ENCODE assay signal across 27 mouse cellular contexts in the genomic region with DNA sequence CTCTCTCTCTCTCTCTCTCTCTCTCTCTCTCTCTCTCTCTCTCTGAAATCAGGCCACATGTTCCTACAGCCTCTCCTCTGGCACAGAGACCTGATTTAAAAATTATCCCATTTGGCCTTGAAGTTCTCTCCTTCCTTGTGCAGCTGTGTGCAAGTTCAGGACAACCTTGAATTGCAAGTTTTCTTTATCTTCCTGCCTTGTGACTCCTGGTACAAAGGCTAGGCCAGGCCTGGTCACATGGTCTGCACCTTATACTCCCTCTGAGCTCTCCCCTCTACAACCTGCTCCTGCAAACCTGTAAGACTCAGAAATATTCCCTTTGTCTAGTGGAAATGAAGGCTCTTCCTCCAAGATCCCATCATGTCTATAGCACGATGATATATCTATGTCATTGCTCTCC. TPM values are rescaled to one million over a fixed set of nuclear protein-coding genes. Genes with fewer than 3 reads are reported as not detected.
DNase-seq lines count a peak whose midpoint lies in the region; ATAC-seq and TF ChIP-seq lines count a peak whose summit lies in the region.
"Had no signal": no experiment of that assay in that cellular context is flagged by ENCODE, and none has a peak within 500 bp of the region (broad histone marks: within the 10 kb centered on the region; RNA-seq: fewer than 3 reads in every experiment).

No protein-coding gene starts in this region.

- H3K4me3 ChIP-seq in intestine, embryonic 16.5 days (ENCODE audit: low read length), result no peak overlapping the region
- no peak overlapping the region for H3K4me3 ChIP-seq in stomach, postnatal 0 days (ENCODE audit: low read depth, low read length)
- H3K4me3 ChIP-seq: embryonic facial prominence, embryonic 10.5 days; embryonic facial prominence, embryonic 13.5 days; erythroblast, embryonic 14.5 days; forebrain, embryonic 12.5 days; forebrain, embryonic 15.5 days; hindbrain, embryonic 12.5 days; hindbrain, embryonic 15.5 days had no signal

- H3K4me2 ChIP-seq in intestine, embryonic 16.5 days (ENCODE audit: low read depth, low read length), result no peak overlapping the region
- no peak overlapping the region for H3K4me2 ChIP-seq in stomach, postnatal 0 days (replicated peaks; ENCODE audit: low read depth)
- H3K4me2 ChIP-seq: embryonic facial prominence, embryonic 13.5 days; forebrain, embryonic 12.5 days; forebrain, embryonic 15.5 days; heart, embryonic 11.5 days; hindbrain, embryonic 12.5 days; hindbrain, embryonic 15.5 days had no signal

- H3K27me3 ChIP-seq in intestine, embryonic 16.5 days (replicated peaks; ENCODE audit: control insufficient read depth, insufficient read depth, low read length), result no peaks in the 10 kb centered on the region
- no peaks in the 10 kb centered on the region for H3K27me3 ChIP-seq in stomach, postnatal 0 days (ENCODE audit: control insufficient read depth, insufficient read depth, low read length)
- H3K27me3 ChIP-seq: CH12.LX; embryonic facial prominence, embryonic 13.5 days; forebrain, embryonic 12.5 days; forebrain, embryonic 15.5 days; hindbrain, embryonic 15.5 days had no signal

- no peaks in the 10 kb centered on the region for H3K9me3 ChIP-seq in intestine, embryonic 16.5 days (ENCODE audit: control insufficient read depth, low read length)
- H3K9me3 ChIP-seq in stomach, postnatal 0 days (ENCODE audit: control insufficient read depth, low read length), result no peaks in the 10 kb centered on the region
- H3K9me3 ChIP-seq: embryonic facial prominence, embryonic 10.5 days; embryonic facial prominence, embryonic 13.5 days; forebrain, embryonic 12.5 days; forebrain, embryonic 15.5 days; G1E; hindbrain, embryonic 12.5 days; hindbrain, embryonic 15.5 days had no signal

- no peaks in the 10 kb centered on the region for H3K36me3 ChIP-seq in intestine, embryonic 16.5 days (ENCODE audit: control insufficient read depth, insufficient read depth, low read length)
- no peaks in the 10 kb centered on the region for H3K36me3 ChIP-seq in stomach, postnatal 0 days (ENCODE audit: control insufficient read depth, insufficient read depth, low read length)
- H3K36me3 ChIP-seq: embryonic facial prominence, embryonic 10.5 days; embryonic facial prominence, embryonic 13.5 days; forebrain, embryonic 12.5 days; forebrain, embryonic 15.5 days; G1E; hindbrain, embryonic 12.5 days; hindbrain, embryonic 15.5 days had no signal

- peak; percentile 79 for ATAC-seq in intestine, embryonic 16.5 days
- peak; percentile 80 for ATAC-seq in stomach, postnatal 0 days (ENCODE audit: low FRiP score, low TSS enrichment)
- ATAC-seq: forebrain, embryonic 15.5 days; Patski had no signal

- intact Hi-C loops in gastrocnemius, postnatal 36 days (cut with DNase I), result no loop called here

- no peak overlapping the region; the same call in 1 of the 2 replicates for H3K27ac ChIP-seq in intestine, embryonic 16.5 days (ENCODE audit: low read length)
- H3K27ac ChIP-seq in stomach, postnatal 0 days (replicated peaks), result no peak overlapping the region
- H3K27ac ChIP-seq: embryonic facial prominence, embryonic 10.5 days; embryonic facial prominence, embryonic 13.5 days; forebrain, embryonic 12.5 days; forebrain, embryonic 15.5 days; hindbrain, embryonic 12.5 days; hindbrain, embryonic 15.5 days had no signal

- DNase-seq in ovary, adult 18-20 months (ENCODE audit: low spot score), result peak; percentile 54
- DNase-seq in ovary, postnatal 10 days (ENCODE audit: low spot score), result no peak
- peak; percentile 30 for DNase-seq in stomach, postnatal 0 days (ENCODE audit: low spot score)
- DNase-seq in frontal cortex, postnatal 36 days (ENCODE audit: low spot score in 2 of 2), result no peak
- no peak for DNase-seq in gastrocnemius, postnatal 36 days
- DNase-seq: adrenal gland, adult 2 months; adrenal gland, postnatal 14 days; B cell, adult 2 months; cerebellum, adult 11 months; cerebellum, adult 8-10 months; cerebellum, postnatal 10 days; cerebellum, postnatal 36 days; embryo, embryonic 11 days; gastrocnemius, postnatal 10 days; heart, adult 11 months had no signal

- H3K9ac ChIP-seq in intestine, embryonic 16.5 days (ENCODE audit: low read depth, low read length), result no peak overlapping the region
- no peak overlapping the region for H3K9ac ChIP-seq in stomach, postnatal 0 days (ENCODE audit: low read length)
- H3K9ac ChIP-seq: embryonic facial prominence, embryonic 13.5 days; forebrain, embryonic 12.5 days; forebrain, embryonic 15.5 days; hindbrain, embryonic 12.5 days; hindbrain, embryonic 15.5 days had no signal

- no peak for TF ChIP-seq EP300 in stomach, postnatal 0 days (optimal IDR thresholded peaks at IDR 0.05)

- 91% methylated on average over 1 of the region's 1 CpGs for WGBS in intestine, embryonic 16.5 days
- WGBS in stomach, postnatal 0 days, result 88% methylated on average over 1 of the region's 1 CpGs

- no peaks in the 10 kb centered on the region for H3K4me1 ChIP-seq in intestine, embryonic 16.5 days (ENCODE audit: control insufficient read depth, insufficient read depth, low read length)
- H3K4me1 ChIP-seq in stomach, postnatal 0 days (replicated peaks; ENCODE audit: control insufficient read depth, insufficient read depth), result no peaks in the 10 kb centered on the region
- H3K4me1 ChIP-seq: embryonic facial prominence, embryonic 10.5 days; embryonic facial prominence, embryonic 13.5 days; forebrain, embryonic 12.5 days; forebrain, embryonic 15.5 days; hindbrain, embryonic 12.5 days; hindbrain, embryonic 15.5 days had no signal

- no peak for TF ChIP-seq CTCF in stomach, postnatal 0 days (IDR thresholded peaks at IDR 0.05; ENCODE audit: low read depth)

RNA-seq across cellular contexts. Expression of a gene that starts 4.5 kb away (rescaled TPM):
- polyA plus RNA-seq in intestine, embryonic 16.5 days (2015; fragmentation: Nextera tagmentation; extraction: Ambion mirVana), result 165 and 176 TPM in 2 replicates
- 112 and 113 TPM in 2 replicates for polyA plus RNA-seq in stomach, postnatal 0 days (2015; fragmentation: Nextera tagmentation; extraction: Ambion mirVana)
- total RNA-seq in gastrocnemius, postnatal 36 days (2021), result 10 to 100 TPM in 1 of 2 experiments, 1 to 10 TPM in 1; 9.5 to 14.2 TPM

RNA-seq across cellular contexts. Expression of a gene that starts 8.8 kb away (rescaled TPM):
- polyA plus RNA-seq in intestine, embryonic 16.5 days (2015; fragmentation: Nextera tagmentation; extraction: Ambion mirVana), result 164 and 170 TPM in 2 replicates
- polyA plus RNA-seq in stomach, postnatal 0 days (2015; fragmentation: Nextera tagmentation; extraction: Ambion mirVana), result 187 and 189 TPM in 2 replicates
- total RNA-seq in gastrocnemius, postnatal 36 days (2021), result 10 to 100 TPM; 25.2 to 28.1 TPM

RNA-seq across cellular contexts. Expression of a gene that starts 36.0 kb away (rescaled TPM):
- polyA plus RNA-seq in intestine, embryonic 16.5 days (2015; fragmentation: Nextera tagmentation; extraction: Ambion mirVana), result 6.5 and 8.4 TPM in 2 replicates
- polyA plus RNA-seq in stomach, postnatal 0 days (2015; fragmentation: Nextera tagmentation; extraction: Ambion mirVana), result 3.9 and 4.4 TPM in 2 replicates
- total RNA-seq in gastrocnemius, postnatal 36 days (2021), result 10 to 100 TPM; 19.0 to 31.3 TPM
- polyA plus RNA-seq: G1E had no signal

Comparison
In these comparisons a context has a peak if more than half of its experiments do, and no peak if none do; other contexts are left out.
1. DNase-seq: peak in ovary, adult 18-20 months (single experiment) and stomach, postnatal 0 days (single experiment); none in ovary, postnatal 10 days (single experiment), frontal cortex, postnatal 36 days (0 of 2) and gastrocnemius, postnatal 36 days (0 of 2).